Mouse (Mus musculus) gastrocnemius, postnatal 36 days (tissue): ENCODE measurements around the gene Gm21954. TPM values are rescaled to one million over a fixed set of nuclear protein-coding genes. Genes with fewer than 3 reads are reported as not detected.

Source experiments
- DNase-seq, 2 experiments: peaks; one replicate each; pipeline ENCODE4 v3.0.0; 2022
- intact Hi-C: fragments of 180-260 bp; cut with DNase I; formaldehyde crosslinking; loops from one replicate; pipeline ENCODE4 v1.15.1; 2025
- total RNA-seq, 2 experiments: library from RNA; stranded (reverse); gene quantifications; 2 replicates each; pipeline ENCODE4 v1.2.3; 2021

Gm21954 gene
- total RNA-seq, 2 experiments from 2014 or later, result not detected

DNA sequence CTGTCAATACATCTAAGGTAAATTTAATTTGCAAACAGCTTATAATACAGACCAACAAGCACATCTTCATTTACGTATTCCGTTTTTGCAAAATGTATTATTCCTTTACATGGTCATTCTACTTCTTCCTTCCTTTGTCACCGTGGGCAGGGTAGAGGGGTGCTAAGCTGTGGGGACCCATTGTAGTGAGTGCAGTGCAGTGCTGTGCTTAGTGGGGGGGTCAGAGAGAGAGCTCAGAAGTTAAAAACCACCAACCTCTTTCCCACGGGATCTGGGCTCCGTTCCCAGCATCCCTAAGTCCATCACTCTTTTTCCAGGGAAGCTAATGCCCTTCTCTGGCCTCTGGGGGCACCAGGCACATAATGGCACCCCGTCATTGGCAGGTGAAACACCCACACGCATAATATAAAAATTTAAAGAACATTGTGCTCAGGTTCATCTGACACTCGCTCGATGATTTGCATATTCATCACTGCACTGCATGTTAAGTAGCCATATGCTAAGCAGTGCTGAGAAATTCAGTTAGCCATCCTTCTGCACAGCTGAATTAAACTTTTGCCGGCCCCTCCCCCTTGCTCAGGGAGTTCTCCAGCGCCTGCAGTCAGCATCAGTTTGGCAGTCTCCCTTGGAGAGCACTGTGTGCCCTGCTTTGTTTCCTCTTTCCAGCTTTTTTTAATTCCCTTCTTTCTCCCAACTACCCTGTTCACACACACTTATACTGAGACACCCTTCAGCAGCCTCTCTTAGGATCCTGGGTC, 48.2 kb downstream of the Gm21954 start:
- DNase-seq, result no peak
- intact Hi-C loops, result no loop called here

DNA sequence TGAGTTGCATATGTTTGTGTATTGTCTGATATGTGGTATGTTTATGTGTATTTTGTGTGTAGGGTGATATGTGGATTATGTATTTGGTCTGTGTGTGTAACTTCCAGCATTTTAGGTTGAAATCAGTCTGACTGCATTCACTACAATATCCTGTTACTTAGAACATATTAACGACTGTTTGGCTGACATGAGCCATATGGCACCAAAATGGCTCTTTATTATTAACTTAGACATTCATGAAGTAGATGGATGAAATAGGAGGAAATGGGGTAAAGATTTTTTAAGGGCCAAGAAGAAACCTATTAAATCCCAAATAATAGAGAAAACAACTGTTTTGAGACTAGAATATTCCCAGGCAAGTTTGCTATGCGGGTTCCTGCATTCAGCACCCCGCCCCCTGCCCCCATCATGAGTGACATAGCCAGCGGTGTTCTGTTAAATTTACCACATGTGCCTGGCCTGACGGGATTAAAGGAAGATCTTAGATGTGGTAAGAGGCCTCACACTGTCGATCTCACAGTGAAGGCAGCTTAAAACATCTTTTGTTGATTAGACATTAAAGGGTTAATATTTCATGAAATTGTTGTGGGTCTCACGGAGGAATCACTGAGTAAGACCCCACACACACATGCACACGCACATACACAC, 51.5 kb downstream of the Gm21954 start:
- intact Hi-C loops, result no loop called here
- DNase-seq, result no peak

DNA sequence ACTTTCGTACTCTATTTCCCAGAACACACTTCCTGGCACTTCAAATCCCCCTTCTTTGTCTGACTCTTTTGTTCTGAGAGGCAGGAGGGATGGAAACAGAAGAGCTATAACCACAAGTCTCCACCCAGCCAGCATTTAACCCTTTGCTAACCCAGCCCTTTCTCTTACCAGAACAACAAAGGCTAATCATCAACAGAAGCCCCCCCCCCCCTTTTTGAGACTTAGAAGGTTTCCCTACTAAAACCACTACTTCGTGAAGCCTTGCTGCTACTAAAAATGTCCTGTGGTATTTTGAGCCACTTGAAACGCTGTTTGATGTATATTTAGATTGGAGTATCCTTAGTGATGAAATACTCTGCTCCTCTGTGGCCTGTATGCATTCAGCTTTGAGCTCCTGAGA, 52.7 kb downstream of the Gm21954 start:
- no peak for DNase-seq
- intact Hi-C loops, result no loop called here

DNA sequence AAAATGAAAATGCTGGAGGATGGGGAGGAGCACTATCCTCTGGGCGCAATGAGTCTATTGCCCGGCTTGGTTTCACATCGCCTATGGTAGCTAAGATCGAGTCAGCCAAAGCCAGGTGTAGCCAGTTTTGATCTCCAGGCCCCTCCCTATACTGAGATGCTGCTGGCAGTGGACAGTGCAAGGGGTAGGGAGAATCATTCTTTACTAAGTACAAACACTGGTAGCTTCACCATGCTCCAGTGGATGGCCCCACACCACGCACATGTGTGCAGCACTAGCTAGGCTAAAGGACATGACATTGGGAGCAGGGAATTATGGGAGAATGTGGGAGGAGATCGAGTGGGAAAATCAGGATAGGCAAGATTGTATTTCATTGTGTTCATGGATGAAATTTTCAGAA, 53.2 kb downstream of the Gm21954 start:
- intact Hi-C loops, result no loop called here

DNA sequence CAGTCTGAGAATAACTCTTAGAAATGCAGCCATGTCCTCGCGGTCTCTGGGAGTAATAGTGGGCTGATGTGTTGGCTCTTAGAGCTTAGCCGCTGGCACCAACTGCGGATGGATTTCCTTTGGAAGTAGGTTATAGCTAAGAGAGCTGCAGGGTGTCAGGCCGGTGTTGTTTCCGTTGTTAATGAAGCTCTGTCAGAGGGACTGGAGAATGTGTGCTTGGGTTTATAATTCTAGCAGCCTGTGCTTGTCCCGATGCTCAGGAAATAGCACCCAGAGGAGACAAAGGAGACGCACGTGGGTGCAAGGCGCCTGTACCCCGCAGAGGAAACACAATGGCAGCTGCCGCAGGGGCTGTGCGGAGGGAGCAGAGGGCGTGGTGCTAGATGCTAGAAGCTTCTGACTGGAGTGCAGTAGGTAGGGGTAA, 56.5 kb downstream of the Gm21954 start:
- intact Hi-C loops, result no loop called here
- DNase-seq, result no peak

More for the DNA sequence above, 53.2 kb downstream of the Gm21954 start:
- no peak for DNase-seq

Other genes starting within 250 kb of the Gm21954 start
- gene Dclk1, start 229.8 kb downstream of the Gm21954 start, total RNA-seq, result 1 to 10 TPM; 2.6 to 5.7 TPM